Mouse (Mus musculus) adrenal gland, postnatal 10 days (tissue): ENCODE data around the gene Tmem200b. TPM values are rescaled to one million over a fixed set of nuclear protein-coding genes. Genes with fewer than 3 reads are reported as not detected.
A peak's percentile ranks its signal among the peaks of the same experiment; 100 is the strongest.

Source experiments
- DNase-seq: peaks from one replicate; pipeline ENCODE4 v3.0.0; 2021; ENCODE audit warnings: mixed read lengths
- long read RNA-seq, 2 experiments: library from polyadenylated mRNA; stranded (forward); transcript quantifications; one replicate each; pipeline ENCODE4 v2.0.0; 2021
- total RNA-seq, 2 experiments: library from RNA; stranded (reverse); gene quantifications; 2 replicates each; pipeline ENCODE4 v1.2.3; 2021

Tmem200b gene
- total RNA-seq, result 1 to 10 TPM; 7.4 to 9.4 TPM
- long read RNA-seq, experiment 1, transcript Tmem200b-201 (1 exons, 1,370 nt), result major isoform, 6 of 25 reads
- long read RNA-seq, experiment 1, partial matches to known transcripts, result 0 of 25 reads
- long read RNA-seq, experiment 1, other reads (novel, unspliced or antisense), result 19 of 25 reads
- long read RNA-seq, experiment 2, partial matches to known transcripts, result 9 of 12 reads
- long read RNA-seq, experiment 2, other reads (novel, unspliced or antisense), result 1 of 12 reads

- peak; percentile 43 for DNase-seq
Measured at GRCm38 (mm10) chr4:131921461-131922346, at the start of gene Tmem200b. Gene Tmem200b, plus strand, starts transcription at chr4:131921771.

- DNase-seq, result peak; percentile 15
Measured at GRCm38 (mm10) chr4:131872672-131873292, 48.8 kb upstream of the Tmem200b start.

DNA sequence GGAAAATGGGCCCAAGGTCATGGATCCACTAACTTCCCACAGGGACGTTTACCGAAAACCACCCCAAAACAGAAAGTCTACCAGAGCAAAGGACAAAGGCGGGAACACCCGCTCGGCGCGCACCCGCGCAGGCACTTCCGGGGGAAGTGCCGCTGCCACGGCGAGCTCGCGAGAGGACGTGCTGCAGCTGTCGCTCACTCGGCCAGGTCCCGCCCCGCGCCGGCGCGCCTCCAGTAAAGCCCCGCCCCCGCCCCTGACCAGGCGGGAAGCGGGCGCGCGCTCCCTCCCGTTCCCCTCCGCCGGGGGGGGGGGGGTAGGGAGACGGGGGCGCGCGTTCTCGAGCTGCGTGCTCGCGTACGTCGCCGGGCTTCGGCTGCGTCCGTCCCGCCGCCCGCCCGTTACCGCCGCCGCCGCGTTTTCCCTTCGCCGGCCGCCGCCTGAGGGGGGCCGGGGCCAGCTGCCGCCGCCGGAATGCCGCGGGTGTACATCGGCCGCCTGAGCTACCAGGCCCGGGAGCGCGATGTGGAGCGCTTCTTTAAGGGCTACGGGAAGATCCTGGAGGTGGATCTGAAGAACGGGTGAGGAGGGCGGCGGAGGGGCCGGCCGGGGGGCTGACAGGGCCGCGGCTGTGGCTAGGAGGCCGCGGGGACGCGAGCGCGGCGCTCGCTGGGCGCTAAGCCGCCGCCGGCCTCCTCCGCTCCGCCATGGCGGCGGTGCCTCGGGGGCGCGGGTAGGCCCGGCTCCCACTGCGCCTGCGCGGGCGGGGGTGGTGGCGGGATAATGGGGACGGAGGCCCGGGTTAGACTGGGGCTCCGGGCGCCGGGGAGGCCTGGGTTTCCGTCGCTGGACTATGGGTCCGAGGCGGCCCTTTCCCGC, 48.0 kb upstream of the Tmem200b start, which contains the start of gene Srsf4:
TSS of gene Srsf4 (plus strand) at position 325 of the 876 bp plus-strand sequence.
- DNase-seq, result peak; percentile 97

- DNase-seq, result no peak
Measured at GRCm38 (mm10) chr4:131874169-131874536, 47.4 kb upstream of the Tmem200b start.

- no peak for DNase-seq
Measured at GRCm38 (mm10) chr4:131874567-131874966, 47.0 kb upstream of the Tmem200b start.

GRCm38 (mm10) chr4:131875242-131875641, 46.3 kb upstream of the Tmem200b start:
- no peak for DNase-seq

GRCm38 (mm10) chr4:131876836-131877235, 44.7 kb upstream of the Tmem200b start:
- no peak for DNase-seq

DNA sequence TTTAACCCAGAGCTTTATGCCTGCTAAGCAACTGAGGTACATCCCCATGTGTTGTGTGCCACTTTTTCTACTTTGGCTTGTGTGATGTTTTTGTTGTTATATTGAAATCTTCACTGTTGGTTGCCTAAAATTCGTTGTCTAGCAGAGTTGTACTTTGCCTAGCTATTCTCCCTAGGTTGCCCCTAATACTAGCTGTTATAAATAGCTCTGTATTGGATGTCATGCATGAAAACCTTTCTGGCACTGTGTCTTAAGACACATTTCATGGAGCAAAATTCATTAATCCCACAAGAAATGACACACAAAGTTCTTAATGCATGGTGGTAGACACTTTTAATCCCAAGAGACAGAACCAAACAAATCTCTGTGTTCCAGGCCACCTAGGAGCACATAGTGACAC, 41.9 kb upstream of the Tmem200b start:
- DNase-seq, result no peak

GRCm38 (mm10) chr4:131881306-131881705, 40.3 kb upstream of the Tmem200b start:
- DNase-seq, result no peak

DNA sequence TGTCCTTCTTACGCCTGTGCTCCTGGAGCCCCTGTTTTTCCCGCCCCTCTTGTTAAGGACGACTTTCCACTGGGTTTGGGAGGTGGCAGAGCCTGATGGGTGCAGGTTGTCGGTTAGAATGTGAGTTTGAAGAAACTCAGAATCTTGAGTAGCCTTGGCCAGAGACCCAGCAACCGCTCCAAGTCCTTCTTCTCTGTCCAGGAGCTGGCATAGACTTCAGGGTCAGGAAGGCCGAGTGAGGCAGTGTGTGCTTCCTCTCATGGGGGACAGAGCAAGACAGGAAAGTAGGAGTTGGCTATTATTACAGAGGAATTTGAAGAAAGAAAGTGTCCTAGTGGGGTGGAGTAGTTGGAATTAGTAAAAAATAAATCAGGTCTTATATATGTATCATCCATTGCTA, 38.0 kb upstream of the Tmem200b start:
- peak; percentile 42 for DNase-seq

GRCm38 (mm10) chr4:131885376-131885775, 36.2 kb upstream of the Tmem200b start:
- DNase-seq, result peak; percentile 43

- no peak for DNase-seq
Measured at GRCm38 (mm10) chr4:131888564-131888963, 33.0 kb upstream of the Tmem200b start.

- DNase-seq, result no peak
Measured at GRCm38 (mm10) chr4:131890692-131891091, 30.9 kb upstream of the Tmem200b start.

GRCm38 (mm10) chr4:131897109-131897508, 24.5 kb upstream of the Tmem200b start:
- no peak for DNase-seq

GRCm38 (mm10) chr4:131897787-131898186, 23.8 kb upstream of the Tmem200b start:
- DNase-seq, result no peak

DNA sequence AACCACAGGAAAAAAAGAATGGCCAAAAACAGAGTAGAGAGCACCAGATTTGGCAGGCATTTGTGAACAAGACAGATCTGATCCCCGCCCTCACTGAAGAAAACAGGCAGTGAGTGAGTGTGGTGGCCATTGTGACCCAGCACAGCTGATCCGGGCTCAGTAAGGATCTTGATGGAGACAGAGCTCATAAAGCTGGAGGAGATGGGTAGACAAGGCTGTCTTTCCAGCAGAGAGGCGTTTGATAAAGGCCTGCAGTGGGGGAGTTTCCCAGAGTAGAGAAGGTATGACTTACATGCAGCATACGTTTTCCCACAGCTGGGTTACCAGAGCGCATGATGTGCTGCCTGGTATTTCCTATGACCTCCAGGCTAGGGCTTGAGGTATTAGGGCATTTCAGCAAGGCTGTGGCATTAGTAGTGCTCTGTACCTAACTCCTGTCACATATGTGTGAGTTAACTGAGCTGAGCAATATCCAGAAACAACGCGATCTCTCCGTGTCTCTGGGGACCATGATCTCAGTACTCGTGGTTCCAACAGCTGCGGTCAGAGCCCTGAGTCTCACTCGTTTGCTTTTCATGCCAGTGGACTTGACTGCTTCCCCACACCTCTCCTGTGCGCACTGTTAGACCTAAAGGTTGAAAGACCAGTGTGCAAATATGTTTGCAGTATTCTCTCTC, 22.9 kb upstream of the Tmem200b start:
- DNase-seq, result no peak

- DNase-seq, result no peak
Measured at GRCm38 (mm10) chr4:131899180-131899554, 22.4 kb upstream of the Tmem200b start.

DNA sequence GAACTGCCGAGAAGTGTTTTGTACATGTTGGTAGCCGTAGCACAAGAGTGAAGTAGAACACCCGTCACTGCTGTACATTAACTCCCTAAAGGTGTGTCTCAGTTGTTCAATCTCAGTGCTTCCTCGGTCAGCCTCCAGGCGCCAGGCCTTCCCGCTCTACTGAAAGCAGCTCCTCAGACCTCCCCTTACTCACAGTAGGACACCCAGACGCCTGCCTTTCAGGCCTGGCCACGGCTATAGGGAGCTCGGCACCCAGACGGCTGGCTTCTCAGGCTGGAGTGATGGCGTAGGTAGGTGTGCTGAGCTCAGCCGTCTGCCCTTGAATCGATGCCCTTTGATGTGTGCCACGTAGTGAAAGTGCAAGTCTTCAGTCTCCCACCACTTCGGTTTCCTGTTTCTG, 20.5 kb upstream of the Tmem200b start:
- no peak for DNase-seq

DNA sequence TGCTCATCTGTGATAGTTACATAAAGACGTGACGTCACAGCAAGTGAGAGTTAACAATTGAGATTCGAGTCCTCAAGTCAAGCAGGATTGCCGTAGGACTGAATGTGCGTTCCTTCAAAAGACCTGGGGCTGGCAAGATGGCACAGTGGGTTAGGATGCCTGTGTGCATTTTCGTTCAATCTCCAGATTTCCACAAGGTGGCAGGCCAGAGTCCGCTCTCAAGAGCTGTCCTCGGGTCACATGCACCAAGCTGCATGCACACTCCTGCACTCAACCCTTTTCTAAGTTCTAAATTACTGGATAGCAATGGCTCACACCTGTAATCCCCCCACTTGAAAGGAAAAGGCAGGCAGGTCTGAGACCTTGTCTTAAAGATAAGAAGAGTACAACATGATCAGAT, 17.1 kb upstream of the Tmem200b start:
- DNase-seq, result peak; percentile 67

DNA sequence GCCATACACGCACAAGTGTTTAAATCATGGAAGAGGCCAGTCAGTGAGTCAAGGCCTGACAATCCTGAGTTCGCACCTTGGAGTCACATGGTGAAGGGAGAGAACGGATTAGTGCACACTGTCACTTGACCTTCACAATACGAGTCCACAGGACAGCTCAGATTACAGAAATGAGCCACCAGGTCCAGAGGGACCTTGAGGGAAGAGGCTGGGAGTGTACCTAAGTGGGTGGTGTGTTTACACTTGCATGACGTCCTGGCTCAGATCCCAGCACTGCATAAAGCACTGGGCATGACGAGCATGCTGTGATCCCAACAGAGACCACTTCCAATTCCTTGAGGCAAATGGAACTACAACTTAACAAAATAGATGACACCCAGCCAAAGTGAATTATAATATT, 15.1 kb upstream of the Tmem200b start:
- no peak for DNase-seq

GRCm38 (mm10) chr4:131907912-131908311, 13.7 kb upstream of the Tmem200b start:
- no peak for DNase-seq
